Mouse (Mus musculus) natural killer cell, adult 2 months (primary cell): Measurements from ENCODE around the gene Opcml.

Source experiments
- DNase-seq, 2 experiments: peaks; one replicate each; pipeline ENCODE4 v3.0.0; 2022; ENCODE audit warnings: low spot score in 2 of 2

Gene Opcml

DNA sequence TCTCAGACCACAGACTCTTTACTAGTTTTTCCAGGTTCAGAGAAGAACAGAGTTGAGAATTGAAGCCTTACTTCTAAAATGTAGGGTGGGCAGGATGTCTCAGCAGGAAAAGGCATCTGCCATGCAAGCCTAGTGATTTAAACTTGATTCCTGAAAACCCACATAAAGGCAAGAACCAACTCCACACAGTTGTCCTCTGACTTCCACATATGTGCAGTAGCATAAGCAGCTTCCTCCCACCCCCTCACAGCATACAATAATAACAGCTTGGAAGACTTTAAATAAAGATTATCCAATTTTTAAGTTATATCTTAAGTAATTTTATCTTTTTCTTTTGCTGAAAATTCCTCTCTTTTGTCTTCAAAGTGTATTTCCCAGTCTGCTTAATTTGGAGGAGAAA is 1150.3 kb downstream of the Opcml start:
- no peak for DNase-seq

DNA sequence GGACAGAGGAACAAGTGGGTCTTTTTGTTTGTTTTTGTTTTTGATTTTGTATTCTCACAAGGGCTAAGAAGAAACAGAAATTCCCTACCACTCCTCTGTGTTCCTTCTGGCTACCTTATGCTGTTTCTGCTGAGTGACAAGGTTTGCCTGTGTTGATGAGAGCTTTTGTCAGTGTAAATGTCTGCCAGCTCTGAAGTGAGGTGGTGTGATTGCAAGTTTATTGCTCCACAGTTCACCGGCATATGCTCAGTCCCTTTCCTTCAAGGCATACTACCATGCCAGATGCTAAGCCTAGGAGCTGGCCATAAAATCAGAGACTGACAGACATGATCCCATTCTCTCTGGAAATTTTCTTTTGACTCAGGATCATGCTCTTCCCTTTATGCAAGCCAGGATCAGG is 1178.9 kb downstream of the Opcml start:
- DNase-seq, result no peak
